Mouse (Mus musculus): ENCODE measurements around the gene F12. TPM values are rescaled to one million over a fixed set of nuclear protein-coding genes. Genes with fewer than 3 reads are reported as not detected.

Gene F12
- total RNA-seq, 2 experiments from 2014 or later, result not detected

DNA sequence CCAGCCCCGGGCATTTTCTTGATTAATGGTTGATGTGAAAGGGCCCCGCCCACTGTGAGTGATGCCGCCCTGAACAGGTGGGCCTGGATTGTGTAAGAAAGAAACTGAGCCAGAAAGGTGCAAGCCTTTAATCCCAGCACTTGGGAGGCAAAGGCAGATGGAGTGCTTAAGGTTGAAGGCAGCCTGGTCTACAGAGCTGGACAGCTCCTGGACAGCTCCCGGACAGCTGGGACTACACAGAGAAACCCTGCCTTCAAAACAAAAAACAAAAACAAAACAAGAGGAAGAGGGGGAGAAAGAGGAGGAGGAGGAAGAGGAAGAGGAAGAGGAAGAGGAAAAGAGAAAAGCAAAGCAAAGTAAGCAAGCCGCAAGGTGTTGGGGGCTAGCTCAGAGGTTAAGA is 7.5 kb downstream of the F12 start:
- intact Hi-C loops (cut with DNase I), result loop anchor here (2.0 kb wide), 1 partner anchor 96 kb away; no protein-coding TSS in a partner anchor
- no peak for DNase-seq

DNA sequence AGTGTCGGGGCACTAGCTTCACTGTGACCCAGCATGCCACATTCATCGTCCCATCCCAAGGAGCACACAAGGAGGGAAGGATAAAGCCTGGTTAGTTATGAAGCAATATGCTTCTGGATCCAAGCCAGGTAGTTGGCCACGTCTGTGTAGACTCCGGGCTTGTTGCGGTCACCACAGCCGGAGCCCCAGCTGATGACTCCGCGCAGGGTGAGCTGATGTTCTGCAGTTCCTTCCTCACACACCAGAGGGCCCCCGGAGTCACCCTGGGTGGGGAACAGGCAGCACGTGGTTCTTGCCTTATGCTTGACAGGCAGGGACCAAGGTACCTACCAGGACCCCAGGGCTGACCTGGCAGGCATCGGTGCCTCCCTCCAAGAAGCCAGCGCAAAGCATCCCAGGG is 8.6 kb downstream of the F12 start:
- intact Hi-C loops (cut with DNase I), result loop anchor here (2.0 kb wide), 1 partner anchor 97 kb away; no protein-coding TSS in a partner anchor

DNA sequence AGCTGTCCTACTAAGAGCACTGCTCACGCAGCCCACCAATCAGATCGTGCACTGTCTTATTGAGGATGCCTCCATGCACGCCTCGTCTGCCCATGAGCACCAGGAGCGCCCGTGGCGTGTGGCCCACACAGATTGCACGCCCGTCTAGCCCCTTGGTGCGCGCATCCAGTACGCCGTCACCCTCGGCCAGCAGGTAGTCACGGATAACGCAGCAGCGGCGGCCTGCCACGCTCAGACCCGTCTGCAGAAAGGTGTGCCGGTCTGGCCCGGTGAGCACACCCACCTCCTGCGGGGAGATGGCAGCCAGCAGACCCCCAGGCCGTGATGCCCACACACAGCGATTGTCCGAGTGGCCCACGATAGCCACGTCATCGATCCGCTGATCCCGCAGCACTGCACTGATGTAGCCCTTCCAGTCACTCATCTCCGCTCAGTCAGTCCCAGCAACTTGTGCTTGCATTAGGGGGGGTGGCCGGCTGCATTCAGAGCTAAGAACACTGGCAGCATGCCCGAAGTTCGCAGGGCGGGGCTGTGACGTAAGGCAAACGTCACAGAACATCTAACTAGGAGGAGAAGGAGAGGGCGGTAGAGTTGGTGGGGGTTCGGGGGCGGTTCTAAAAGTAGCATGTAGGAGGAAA is 11.7 kb downstream of the F12 start, which contains the start of gene Pfn3:
TSS of gene Pfn3 (minus strand) at position 490 of the 638 bp plus-strand sequence.
- no peak for DNase-seq
- intact Hi-C loops (cut with DNase I), result no loop called here

More for the DNA sequence above, 8.6 kb downstream of the F12 start:
- DNase-seq, result peak; percentile 86 to 89

DNA sequence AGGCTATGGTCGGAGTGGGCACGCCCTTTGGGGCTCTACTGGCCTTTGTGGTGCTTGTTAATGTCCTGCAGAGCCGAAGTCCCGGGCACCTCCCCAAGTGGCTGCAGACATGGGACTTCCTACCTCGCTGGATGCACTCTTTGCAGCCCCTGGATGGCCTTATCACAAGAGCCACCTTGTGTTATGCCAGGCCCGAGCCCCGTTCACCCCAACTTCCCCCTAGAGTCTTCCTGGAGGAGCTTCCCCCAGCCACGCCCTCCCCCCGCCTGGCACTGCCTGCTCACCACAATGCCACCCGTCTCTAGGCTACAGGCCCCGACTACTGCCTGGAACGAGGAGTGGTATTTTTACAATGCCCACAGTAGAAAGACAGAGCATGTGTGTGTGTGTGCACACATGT is 13.3 kb downstream of the F12 start:
- no peak for DNase-seq
- intact Hi-C loops (cut with DNase I), result no loop called here

DNA sequence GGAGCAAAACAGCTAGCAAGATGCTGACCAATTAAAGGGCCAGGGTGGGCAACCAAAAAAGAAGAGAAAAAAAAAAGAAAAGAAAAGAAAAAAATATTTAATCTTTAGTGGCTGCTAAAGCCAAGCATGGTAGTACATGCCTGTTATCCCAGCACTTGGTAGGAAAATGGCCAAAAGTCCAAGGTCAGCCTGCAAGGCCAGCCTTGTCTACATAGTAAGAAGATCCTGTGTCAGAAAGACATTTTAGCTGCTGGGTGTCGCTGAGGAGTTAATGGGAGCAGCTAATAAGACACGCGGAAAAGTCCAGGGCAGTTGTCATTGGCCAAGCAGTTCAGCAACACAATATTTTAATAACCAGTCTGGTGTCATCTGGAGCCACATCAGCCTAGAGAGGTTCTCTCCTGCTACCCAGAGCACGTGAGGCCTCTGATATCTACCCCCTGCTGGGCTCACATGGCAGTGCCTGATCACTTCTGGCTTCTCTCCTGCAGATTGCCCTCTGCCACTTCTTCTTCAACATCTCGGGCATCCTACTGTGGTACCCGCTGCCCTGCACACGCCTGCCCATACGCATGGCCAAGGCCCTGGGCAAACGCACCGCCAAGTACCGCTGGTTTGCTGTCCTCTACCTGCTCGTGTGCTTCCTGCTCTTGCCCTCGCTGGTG is 13.8 kb downstream of the F12 start:
- intact Hi-C loops (cut with DNase I), result no loop called here
- DNase-seq, result no peak

DNA sequence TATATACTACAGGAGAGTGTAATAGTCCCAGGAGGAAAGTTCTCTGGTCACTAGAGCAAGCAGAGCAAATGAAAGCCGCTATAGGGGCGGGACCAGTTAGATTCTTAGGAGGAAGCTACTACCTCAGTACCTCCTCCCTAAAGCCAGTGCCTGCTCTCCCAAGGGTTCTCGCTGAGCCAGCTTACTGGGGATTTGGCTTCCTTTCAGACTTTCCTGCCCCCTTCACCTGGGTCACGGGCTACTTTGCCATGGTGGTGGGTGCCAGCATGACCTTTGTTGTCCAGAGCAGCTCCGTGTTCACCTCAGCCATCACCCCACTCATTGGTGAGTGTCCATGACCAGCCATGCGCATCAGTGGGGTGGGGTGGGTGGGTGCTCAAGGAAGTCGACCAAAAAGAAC is 14.8 kb downstream of the F12 start:
- intact Hi-C loops (cut with DNase I), result no loop called here
- DNase-seq, result no peak

DNA sequence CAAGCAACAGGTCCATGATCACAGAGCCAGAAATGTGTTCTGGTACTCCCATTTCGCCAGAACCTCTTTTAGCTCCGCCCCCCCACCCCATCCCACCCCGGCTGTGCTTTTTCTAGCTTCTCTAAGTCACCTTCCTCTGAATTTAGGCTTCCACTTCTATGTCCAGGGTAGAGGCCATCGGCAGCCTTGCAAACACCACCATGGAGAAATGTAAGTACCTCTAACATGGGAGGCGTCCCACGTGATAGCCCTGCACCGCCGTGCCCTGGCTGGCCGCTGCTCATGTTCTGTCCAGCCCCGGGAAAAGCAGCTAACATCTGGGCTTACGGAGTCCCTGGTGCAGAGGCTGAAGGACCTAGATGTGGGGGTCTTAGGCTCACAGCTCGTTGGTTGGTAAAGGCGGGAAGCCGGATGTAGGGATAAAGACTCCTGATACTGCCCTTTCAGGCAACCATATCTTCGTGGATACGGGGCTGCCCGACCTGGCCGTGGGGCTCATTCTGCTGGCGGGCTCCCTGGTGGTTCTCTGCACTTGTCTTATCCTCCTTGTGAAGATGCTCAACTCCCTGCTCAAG is 18.0 kb downstream of the F12 start:
- DNase-seq, result no peak
- intact Hi-C loops (cut with DNase I), result loop anchor here (2.0 kb wide), 1 partner anchor 108 kb away; no protein-coding TSS in a partner anchor

DNA sequence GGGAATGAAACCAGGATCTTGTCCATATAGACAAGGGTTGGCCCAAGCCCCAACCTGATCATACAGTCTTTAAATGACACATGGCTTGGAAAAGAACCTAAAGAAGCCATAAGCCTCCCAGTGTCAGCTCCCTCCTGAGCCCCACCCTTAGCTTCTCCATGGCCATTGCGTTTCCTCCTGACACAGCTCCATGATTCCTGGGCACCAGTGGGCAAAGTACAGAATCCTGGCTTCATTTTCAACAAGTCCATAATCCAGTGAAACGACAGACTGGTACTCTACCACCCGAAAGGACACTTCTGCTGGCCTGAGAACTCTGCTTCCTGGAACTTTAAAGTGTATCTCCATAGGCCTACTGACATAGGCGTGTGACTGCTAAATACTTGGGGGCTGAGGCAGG is 19.3 kb downstream of the F12 start:
- intact Hi-C loops (cut with DNase I), result no loop called here
- DNase-seq, result no peak

DNA sequence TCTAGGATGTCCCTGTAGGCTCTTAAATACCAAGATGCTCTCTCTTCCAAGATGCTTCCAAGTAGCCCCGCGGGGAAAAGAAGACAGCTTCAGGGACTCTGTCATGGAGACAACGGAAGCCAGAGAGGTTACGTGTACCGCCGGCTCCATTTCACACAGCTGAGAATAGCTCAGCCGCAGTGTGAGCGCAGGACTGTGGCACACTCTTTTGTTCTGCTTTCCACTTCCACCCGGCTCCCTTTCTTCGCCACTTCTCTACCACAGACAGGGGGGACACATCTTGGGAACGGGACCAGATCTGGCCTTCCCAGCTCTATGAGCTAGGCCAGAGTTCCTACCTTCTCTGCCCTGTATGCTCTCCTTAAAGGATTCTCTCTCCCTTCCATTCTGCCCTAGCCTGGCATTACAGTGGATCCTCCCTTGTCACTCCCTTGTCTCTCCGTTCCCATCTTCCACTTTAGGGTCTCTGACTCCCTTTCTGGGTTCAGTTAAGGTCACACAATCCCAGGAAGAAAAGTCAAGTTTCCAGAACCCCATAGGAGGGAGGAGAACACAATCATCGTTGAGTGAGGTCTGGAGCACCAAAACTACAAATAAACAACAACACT is 20.7 kb downstream of the F12 start:
- intact Hi-C loops (cut with DNase I), result no loop called here
- no peak for DNase-seq

DNA sequence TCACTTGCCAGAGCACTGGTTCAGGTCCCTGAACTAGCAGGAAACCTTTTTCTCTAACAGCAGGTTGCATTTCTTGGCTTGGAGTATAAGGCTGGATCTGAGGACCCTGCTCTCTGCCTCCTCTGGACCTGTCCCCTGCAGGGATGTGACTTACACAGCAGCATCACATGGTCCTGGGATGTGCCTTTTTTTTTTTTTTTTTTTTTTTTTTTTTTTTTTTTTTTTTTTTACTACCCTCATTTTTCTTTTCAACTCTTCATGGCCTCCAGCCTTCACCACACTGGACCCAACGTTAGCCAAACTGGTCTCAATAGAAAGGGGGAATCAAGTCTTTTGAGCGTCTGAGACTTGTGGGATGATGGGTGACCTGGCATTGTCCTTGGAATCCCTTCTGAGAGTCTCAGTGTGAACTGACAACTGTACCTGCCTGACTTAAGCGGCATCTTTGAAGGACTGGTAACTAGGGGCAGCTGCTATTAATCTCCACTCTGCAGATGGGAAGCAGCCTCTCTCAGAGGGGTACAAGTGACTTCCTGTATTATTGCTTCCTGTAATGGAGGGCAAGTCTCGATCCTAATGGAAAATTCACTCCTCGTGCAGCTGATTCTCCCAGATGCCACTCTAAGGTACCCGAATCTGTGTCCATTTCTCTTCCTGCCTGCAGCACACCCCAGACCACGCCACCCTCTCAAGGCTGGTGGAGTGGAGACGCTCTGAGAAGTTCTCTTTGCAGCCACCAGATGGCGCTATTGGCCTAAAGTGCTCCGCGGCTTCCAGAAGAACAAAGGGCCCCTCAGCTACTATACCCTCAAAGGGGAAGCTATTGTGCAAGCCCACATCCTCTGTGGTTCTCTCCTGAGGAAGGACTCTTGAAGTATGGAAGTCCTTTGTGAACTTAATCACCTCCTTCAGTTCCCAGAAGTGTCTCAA is 21.5 kb downstream of the F12 start:
- peak; percentile 37 to 59 for DNase-seq
- intact Hi-C loops (cut with DNase I), result no loop called here

DNA sequence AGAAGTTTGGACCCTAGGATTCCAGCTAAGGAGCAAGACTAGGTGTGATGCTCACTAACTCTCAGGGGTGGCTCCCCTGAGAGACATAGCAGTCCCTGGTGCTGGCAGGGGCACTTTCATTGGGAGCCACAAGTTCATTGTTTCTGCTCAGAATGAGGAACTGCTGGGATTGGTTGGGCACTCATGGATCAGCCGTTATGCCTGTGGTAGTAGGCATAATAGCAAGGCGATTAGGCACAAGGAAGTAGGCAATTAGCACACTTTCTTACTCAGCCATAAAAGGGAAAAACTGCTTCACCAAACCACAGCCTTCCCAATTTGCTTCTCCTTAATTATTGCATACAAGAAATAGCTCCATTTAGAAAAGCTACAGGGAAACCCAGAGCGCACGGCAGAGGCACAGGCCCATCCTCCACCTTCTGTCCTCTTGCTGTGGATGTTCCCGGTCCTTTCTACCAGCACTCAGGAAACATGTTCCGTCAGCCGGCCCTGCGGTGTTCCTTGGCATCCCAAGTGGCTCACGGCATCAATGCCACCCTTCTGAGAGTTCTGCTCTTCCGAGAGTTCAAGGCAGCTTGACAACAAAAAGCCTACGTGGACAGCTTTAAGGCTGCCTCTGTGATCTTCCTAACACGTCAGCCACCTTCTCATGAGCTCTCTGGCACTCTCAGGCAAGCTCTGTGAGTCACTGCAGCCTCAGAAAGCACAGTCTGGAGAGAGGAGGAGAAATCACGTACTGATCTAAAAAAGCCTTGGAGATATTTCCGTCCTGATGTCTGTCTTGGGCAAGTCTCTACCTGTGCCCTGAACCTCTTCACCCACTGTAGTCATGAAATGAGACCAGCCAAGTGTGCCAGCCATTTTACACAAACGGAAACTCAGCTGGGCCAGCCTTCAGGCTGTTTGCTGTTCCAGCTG is 22.4 kb downstream of the F12 start:
- intact Hi-C loops (cut with DNase I), result no loop called here
- no peak for DNase-seq

DNA sequence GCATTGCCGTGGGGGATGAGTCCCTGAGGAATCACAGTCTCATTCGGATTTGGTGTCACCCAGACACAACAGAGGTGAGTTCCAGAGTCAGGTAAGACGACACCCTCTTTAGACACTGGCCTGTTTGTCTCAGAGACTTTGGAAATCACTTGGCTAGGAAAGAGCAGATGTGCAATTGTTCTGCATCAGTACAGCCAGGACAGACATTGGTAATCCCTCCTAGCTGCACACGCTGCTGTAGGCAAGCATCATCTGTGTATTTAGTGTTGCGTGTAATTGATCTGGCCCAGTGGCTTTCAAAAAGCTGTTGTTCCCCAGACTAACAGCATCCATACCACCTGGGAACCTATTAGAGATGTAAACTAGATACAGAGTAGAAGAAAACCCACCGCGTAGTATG is 23.3 kb downstream of the F12 start:
- intact Hi-C loops (cut with DNase I), result no loop called here
- no peak for DNase-seq

DNA sequence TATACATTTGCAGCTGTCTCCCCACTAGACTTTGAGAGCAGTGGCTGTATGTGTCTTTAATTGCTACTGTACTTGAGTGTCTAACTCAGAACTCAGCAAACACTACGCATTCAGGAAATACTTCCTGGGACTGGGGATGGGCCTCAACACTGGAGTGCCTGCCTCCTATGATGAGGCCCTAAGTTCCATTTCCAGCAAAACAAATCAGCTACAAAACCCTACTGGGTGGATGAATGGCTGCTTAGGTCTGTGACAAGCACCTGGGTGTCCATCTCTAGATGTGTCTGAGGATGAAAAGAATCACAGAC is 26.6 kb downstream of the F12 start:
- DNase-seq, result no peak
- intact Hi-C loops (cut with DNase I), result no loop called here

DNA sequence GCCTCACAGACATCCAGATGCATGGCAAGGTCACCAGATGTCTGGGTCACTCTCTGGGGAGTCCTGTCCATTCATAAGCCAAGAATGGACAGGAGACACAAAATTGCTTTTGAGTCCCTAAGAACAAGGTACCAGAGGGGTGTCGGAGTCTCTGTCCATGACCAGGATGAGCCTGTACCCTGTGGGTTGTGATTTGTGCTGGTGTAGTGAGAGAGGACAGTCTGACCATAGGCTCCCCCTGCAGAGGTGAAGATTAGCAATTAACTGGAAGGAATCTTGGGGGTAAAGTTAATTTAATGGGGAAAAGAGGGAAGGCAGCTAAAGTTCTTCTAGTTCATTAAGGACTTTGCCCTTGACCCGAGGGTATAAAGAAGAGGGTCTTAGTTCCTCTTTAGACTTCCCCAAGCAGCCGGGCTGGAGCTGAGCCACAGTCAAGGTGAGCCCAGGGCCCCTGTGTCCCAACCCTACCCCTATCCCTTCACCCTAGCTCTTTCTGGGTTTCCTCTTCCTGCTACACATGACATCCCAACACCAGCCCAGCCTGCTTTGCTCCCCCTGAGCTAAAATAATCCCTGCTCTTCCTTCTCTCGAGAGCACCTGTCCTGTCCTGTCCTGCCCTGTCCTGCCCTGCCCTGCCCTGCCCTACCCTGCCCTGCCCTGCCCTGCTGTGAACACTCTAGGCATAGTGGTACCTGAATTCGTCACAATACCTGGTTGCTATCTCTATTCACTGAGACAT is 27.1 kb downstream of the F12 start:
- no peak for DNase-seq
- intact Hi-C loops (cut with DNase I), result no loop called here

DNA sequence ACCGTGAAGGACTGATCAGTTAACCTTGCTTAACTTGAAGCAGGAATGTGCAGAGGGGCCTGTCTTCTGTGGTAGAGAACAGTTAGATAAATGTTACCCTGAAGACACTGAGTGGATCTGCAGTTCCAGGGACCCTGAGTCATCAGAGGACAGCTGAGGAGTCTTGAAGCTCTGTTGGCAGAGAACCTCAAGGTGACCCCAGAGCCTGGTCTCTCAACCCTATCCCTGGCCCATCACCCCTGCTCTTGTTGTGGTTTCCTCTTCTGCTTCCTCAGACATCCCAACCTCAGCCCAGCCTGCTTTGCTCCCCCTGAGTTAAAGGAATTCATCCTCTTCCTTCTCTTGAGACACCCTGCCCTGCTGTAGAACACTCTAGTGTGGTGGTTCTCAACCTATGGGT is 28.5 kb downstream of the F12 start, which contains the start of gene Slc34a1:
TSS of gene Slc34a1 (plus strand) at position 100 of the 400 bp plus-strand sequence.
- DNase-seq, result no peak
- intact Hi-C loops (cut with DNase I), result no loop called here

DNA sequence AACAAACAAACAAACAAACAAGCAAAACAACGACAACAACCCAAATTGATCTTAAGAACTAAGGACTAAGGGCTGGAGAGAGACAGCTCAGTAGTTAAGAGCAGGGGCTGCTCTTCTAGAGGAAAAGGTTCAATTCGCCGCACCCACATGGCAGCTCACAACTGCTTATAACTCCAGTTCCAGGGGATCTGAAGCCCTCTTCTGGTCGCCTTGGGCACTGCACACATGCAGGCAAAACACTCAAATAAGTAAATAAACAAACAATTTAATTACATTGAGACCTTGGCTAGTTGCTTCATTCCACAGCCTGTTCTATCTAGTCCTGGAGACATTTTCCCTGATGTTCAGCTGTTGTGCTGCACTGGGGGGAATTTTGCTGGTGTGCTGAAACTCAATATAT is 33.7 kb downstream of the F12 start:
- DNase-seq, result no peak
- intact Hi-C loops (cut with DNase I), result no loop called here

DNA sequence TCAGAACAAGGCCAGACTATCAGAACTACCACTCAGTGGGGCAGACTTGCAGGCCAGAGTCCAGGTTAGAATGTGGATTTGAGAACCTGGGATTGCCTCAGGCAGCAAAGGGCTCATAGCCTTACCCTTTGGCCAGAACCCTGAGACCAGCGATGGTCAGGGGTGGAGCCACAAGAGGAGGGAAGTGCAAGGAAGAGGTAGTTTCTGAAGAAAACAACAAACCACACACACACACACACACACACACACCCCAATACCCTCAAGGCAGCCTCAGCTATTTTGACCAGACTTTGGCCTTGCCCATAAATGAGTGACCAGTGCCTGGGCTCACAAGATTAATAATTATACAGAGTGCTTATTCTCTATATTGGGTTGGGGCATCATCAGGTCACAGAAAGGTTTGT is 35.0 kb downstream of the F12 start:
- no peak for DNase-seq
- intact Hi-C loops (cut with DNase I), result no loop called here

DNA sequence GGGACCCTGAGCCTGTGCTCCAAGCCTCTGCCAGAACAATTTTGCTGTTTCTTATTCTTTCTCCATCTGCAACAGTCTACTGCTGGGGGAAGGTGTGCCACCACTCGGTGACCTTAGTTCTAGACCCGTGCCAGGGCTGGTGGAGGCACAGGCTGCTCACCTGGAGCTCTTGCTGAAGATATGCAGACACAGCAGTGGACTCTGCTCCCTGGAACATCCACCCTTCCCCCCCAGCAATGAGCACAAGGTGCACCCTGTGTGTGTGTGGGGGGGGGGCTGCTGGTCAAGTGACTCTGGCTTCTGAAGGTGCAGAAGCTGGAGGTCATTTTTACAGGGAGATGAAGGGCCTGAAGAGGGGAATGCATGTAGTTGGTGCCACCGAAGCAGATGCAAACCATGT is 35.9 kb downstream of the F12 start:
- intact Hi-C loops (cut with DNase I), result no loop called here
- no peak for DNase-seq

DNA sequence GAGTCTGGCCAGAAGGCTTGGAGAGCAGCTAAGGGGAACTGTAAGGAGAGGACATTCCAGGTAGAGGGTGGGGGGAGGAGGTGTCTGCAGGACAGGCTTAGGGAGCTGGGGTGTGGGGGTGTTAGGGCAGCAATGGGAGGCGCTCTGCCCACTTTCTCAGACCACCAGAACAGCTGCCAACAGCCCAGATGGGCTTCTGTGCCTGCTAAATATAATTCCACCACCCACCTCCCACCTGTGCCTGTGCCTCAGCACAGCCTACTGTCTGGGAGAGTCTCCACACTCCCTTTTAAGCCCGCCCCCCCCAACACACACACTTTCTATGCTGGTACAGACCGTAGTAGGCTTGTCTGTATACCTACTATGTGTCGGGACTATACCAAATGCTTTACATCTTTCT is 44.8 kb downstream of the F12 start:
- intact Hi-C loops (cut with DNase I), result no loop called here
- DNase-seq, result no peak
